Comparison of ENCODE assay signal across 8 mouse cellular contexts in the genomic region with DNA sequence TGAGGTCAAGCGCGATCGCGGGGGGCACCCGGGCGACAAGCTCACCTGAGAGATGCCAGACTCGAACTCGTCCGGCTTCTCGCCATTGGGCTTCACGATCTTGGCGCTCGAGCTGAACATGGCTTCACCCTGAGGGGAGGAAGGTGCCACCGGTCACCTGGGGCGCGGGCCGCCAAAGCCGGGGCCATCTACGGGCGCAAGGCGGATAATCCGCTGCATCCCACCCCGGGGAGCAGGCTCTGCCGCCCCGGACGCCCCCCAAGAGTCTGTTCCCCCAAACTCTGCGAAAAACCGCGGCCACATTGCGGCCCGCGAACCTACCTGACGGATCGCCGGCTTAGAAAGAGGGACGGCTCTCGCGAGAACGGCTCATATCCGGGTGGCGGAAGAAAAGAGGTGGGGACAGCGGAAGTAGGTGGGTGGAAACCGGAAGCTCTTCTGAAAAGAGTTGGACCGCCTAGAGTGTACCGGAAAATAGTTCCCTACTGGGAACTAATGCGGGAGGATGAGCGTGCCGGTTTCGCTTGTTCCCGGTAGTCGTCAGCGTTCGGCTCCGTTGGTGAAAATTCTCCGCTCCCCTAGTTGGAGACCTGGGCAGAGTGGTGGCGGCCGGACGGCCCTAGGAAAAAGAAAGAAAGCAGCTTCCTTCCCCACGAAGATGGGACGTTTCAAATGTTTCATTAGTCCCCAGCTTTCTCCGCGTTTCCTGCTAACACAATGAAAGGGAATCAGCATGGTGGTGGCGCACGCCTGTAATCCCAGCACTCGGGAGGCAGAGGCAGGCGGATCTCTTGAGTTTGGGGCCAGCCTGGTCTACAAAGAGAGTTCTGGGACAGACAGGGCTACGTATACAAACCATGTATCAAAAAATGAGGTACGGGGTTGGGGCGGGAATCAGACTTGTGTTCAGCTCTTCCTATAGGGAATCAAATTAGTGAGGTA. TPM values are rescaled to one million over a fixed set of nuclear protein-coding genes. Genes with fewer than 3 reads are reported as not detected.
A peak's percentile ranks its signal among the peaks of the same experiment; 100 is the strongest.
DNase-seq lines count a peak whose midpoint lies in the region; ATAC-seq lines count a peak whose summit lies in the region.

A gene (minus strand): TSS at position 419 of the 942 bp plus-strand sequence.

- peak within 1 kb of the TSS; percentile 92 for H3K9ac ChIP-seq in intestine, embryonic 14.5 days (ENCODE audit: low read length)

- whole genome bisulfite sequencing in intestine, embryonic 14.5 days, result 4% methylated on average over 69 of the region's 69 CpGs

- intact Hi-C loops in left cerebral cortex, postnatal 14 days (cut with DNase I), result no loop called here

- peak; percentile 88 for DNase-seq in adrenal gland, adult 18-20 months (ENCODE audit: low spot score in 2 of 2)
- peak; percentile 92 for DNase-seq in embryo, embryonic 11 days
- peak; percentile 89 for DNase-seq in gastrocnemius, postnatal 25 days
- DNase-seq in intestine, embryonic 14.5 days (ENCODE audit: low spot score), result peak; percentile 97
- peak; percentile 93 to 95 for DNase-seq in left cerebral cortex, postnatal 14 days (ENCODE audit: low spot score in 2 of 2)
- peak; percentile 96 for DNase-seq in mesoderm, embryonic 11.5 days (ENCODE audit: low read depth, low spot score)
- peak; percentile 82 to 87 for DNase-seq in right cerebral cortex, postnatal 36 days (ENCODE audit: low spot score in 2 of 2)
- peak; percentile 92 for DNase-seq in yolk sac, embryonic 10.5 days (ENCODE audit: low spot score)

- peak; percentile 96 for ATAC-seq in intestine, embryonic 14.5 days (replicated peaks; ENCODE audit: low FRiP score, low TSS enrichment, low read depth)

- peaks cover 40% of the 10 kb centered on the region for H3K36me3 ChIP-seq in intestine, embryonic 14.5 days (ENCODE audit: control insufficient read depth, insufficient read depth, low read length)

- H3K4me2 ChIP-seq in intestine, embryonic 14.5 days (ENCODE audit: low read length), result peak within 1 kb of the TSS; percentile 56

- H3K4me1 ChIP-seq in intestine, embryonic 14.5 days (replicated peaks; ENCODE audit: control insufficient read depth, insufficient read depth, low read length), result peaks cover 5% of the 10 kb centered on the region

- H3K4me3 ChIP-seq in intestine, embryonic 14.5 days (ENCODE audit: low read depth, low read length), result peak within 1 kb of the TSS; percentile 82

- no peaks in the 10 kb centered on the region for H3K9me3 ChIP-seq in intestine, embryonic 14.5 days (ENCODE audit: control insufficient read depth, low read length)

- peak within 1 kb of the TSS; percentile 87 for H3K27ac ChIP-seq in intestine, embryonic 14.5 days (ENCODE audit: low read depth)

- H3K27me3 ChIP-seq in intestine, embryonic 14.5 days (replicated peaks; ENCODE audit: control insufficient read depth, insufficient read depth, low read length), result no peaks in the 10 kb centered on the region

RNA-seq across cellular contexts. Expression of the gene that starts here (rescaled TPM):
- 100 to 1,000 TPM; 384 to 411 TPM for total RNA-seq in adrenal gland, adult 18-20 months (2021)
- total RNA-seq in gastrocnemius, postnatal 25 days (2021), result 100 to 1,000 TPM; 202 to 215 TPM
- 988 and 1,086 TPM in 2 replicates for polyA plus RNA-seq in intestine, embryonic 14.5 days (2014; fragmentation: Nextera tagmentation; extraction: Ambion mirVana)
- 100 to 1,000 TPM; 244 to 277 TPM for total RNA-seq in left cerebral cortex, postnatal 14 days (2021)

Comparison
In these comparisons a context has a peak if more than half of its experiments do, and no peak if none do; other contexts are left out.
1. Peak in every context shown above with its lines: DNase-seq, ATAC-seq, H3K4me3 ChIP-seq and H3K27ac ChIP-seq.